Mouse (Mus musculus) CH12.LX (cell line): Measurements from ENCODE around the gene Msrb1.

ENCODE experiments used
- HCFC1 ChIP-seq: IDR thresholded peaks from 2 replicates; pipeline ENCODE4 v1.6.1; 2012; ENCODE audit warnings: low read depth, mild to moderate bottlenecking, inconsistent platforms, low read length, improper control_type of control experiment
- POLR2A ChIP-seq: IDR thresholded peaks from 2 replicates; pipeline ENCODE4 v1.6.1; 2011; ENCODE audit warnings: low read depth, mild to moderate bottlenecking, improper control_type of control experiment, low read length
- TCF12 ChIP-seq: IDR thresholded peaks from 2 replicates; pipeline ENCODE4 v1.6.1; 2014; ENCODE audit warnings: low read depth, mild to moderate bottlenecking, inconsistent platforms, low read length, improper control_type of control experiment

DNA sequence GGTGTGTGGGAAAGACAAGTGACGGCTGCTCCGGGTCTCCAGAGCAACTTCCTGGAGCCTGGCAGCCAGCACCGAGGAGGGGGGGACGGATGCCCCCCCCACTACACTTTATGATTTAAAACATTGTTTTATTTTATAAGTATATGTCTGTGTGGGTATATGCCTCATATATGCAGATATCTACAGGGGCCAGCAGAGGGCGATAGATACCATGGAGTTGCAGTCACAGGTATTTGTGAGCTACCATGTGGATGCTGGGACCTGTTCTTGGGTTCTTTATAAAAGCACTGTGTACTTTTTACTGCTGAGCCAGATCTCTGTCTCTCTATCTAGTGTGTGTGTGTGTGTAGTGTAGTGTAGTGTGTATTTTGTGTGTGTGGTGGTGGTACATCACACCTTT is 36.8 kb downstream of the Msrb1 start:
- no peak for TF ChIP-seq TCF12
- TF ChIP-seq HCFC1: no peak
- TF ChIP-seq POLR2A: no peak
